Mouse (Mus musculus): ENCODE results near the gene Specc1l.

DNA sequence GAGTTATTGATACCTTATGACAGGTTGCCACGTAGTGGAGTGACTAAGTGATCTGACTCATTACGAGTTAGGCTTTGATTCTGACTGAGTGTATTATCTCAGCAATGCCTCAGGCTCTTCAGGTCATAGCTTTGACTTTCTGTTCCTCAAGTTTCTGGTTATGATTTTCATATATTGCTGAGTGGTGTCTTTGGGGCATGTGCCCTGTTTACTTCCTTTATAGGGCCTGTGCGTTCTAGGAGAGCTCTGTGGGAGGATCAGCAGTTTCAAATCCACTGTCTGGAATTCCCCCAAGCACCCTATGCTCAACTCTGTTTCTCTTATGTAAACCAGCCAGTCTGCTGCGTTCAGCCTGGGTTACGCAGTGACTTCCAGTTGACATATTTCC, 10.7 kb downstream of the Specc1l start:
- TF ChIP-seq TAL1 (IDR thresholded peaks at IDR 0.05; ENCODE audit: low read length) (no peak), GATA1 (IDR thresholded peaks at IDR 0.05; ENCODE audit: low read length) (no peak)

Measured in erythroblast, embryonic 14.5 days (primary cell).